13 mouse cellular contexts compared by ENCODE assay signal in genomic region chr5:74200481-74200880, GRCm38 (mm10). TPM values are rescaled to one million over a fixed set of nuclear protein-coding genes. Genes with fewer than 3 reads are reported as not detected.
A peak's percentile ranks its signal among the peaks of the same experiment; 100 is the strongest.
DNase-seq lines count a peak whose midpoint lies in the region; ATAC-seq and TF ChIP-seq lines count a peak whose summit lies in the region.
"Had no signal": no experiment of that assay in that cellular context is flagged by ENCODE, and none has a peak within 500 bp of the region (broad histone marks: within the 10 kb centered on the region; RNA-seq: fewer than 3 reads in every experiment).

No protein-coding gene starts in this region.

- TF ChIP-seq POLR2A in CH12.LX (IDR thresholded peaks at IDR 0.05; ENCODE audit: low read depth, low read length), result no peak

- H3K27me3 ChIP-seq in heart, postnatal 0 days (ENCODE audit: control insufficient read depth, insufficient read depth, low read length), result no peaks in the 10 kb centered on the region
- H3K27me3 ChIP-seq in heart, embryonic 11.5 days (ENCODE audit: control insufficient read depth, insufficient read depth, low read length), result no peaks in the 10 kb centered on the region
- no peaks in the 10 kb centered on the region for H3K27me3 ChIP-seq in CH12.LX (replicated peaks)
- no peaks in the 10 kb centered on the region for H3K27me3 ChIP-seq in hindbrain, embryonic 11.5 days (ENCODE audit: control insufficient read depth, insufficient read depth, low read length)
- H3K27me3 ChIP-seq in stomach, postnatal 0 days (ENCODE audit: control insufficient read depth, insufficient read depth, low read length), result no peaks in the 10 kb centered on the region
- H3K27me3 ChIP-seq: hindbrain, embryonic 12.5 days; midbrain, embryonic 15.5 days had no signal

- no peak overlapping the region for H3K9ac ChIP-seq in heart, postnatal 0 days (replicated peaks; ENCODE audit: low read depth, low read length)
- H3K9ac ChIP-seq in heart, embryonic 11.5 days (ENCODE audit: low read depth, low read length), result no peak overlapping the region
- H3K9ac ChIP-seq in CH12.LX (ENCODE audit: insufficient read depth, low read depth), result no peak overlapping the region
- no peak overlapping the region for H3K9ac ChIP-seq in hindbrain, embryonic 11.5 days (ENCODE audit: low read depth, low read length)
- H3K9ac ChIP-seq in stomach, postnatal 0 days (ENCODE audit: low read length), result no peak overlapping the region
- H3K9ac ChIP-seq: forebrain, postnatal 0 days; hindbrain, embryonic 12.5 days; liver, embryonic 14.5 days; midbrain, embryonic 15.5 days had no signal

- in situ Hi-C loops in CH12.LX (cut with MboI; ENCODE audit: low pct_ligation_motif_present, low pct_unique_long_range_greater_than_20kb, low sequenced_read_pairs), result no loop called here

- no peak overlapping the region for H3K4me3 ChIP-seq in heart, postnatal 0 days (ENCODE audit: low read depth, low read length)
- H3K4me3 ChIP-seq in heart, embryonic 11.5 days (ENCODE audit: low read depth, low read length), result no peak overlapping the region
- H3K4me3 ChIP-seq in CH12.LX (replicated peaks in 1 of 3; ENCODE audit: low read depth in 2 of 3, low read length in 2 of 3, poor library complexity in 1 of 3), result no peak overlapping the region
- H3K4me3 ChIP-seq in hindbrain, embryonic 11.5 days (ENCODE audit: low read depth, low read length), result no peak overlapping the region
- no peak overlapping the region for H3K4me3 ChIP-seq in stomach, postnatal 0 days (ENCODE audit: low read depth, low read length)
- H3K4me3 ChIP-seq: hindbrain, embryonic 12.5 days; midbrain, embryonic 15.5 days had no signal

- no peaks in the 10 kb centered on the region for H3K79me2 ChIP-seq in CH12.LX (replicated peaks; ENCODE audit: control insufficient read depth, extremely low read depth, insufficient read depth, poor library complexity, severe bottlenecking)

- H3K4me2 ChIP-seq in heart, postnatal 0 days (ENCODE audit: low read depth, low read length), result no peak overlapping the region
- H3K4me2 ChIP-seq in heart, embryonic 11.5 days, result no peak overlapping the region
- H3K4me2 ChIP-seq in CH12.LX (ENCODE audit: insufficient read depth, low read depth, poor library complexity, severe bottlenecking), result no peak overlapping the region
- no peak overlapping the region for H3K4me2 ChIP-seq in hindbrain, embryonic 11.5 days (replicated peaks; ENCODE audit: low read depth, low read length)
- H3K4me2 ChIP-seq in stomach, postnatal 0 days (replicated peaks; ENCODE audit: low read depth), result no peak overlapping the region
- H3K4me2 ChIP-seq: hindbrain, embryonic 12.5 days; midbrain, embryonic 15.5 days had no signal

- 58% methylated on average over 8 of the region's 8 CpGs for WGBS in heart, postnatal 0 days
- WGBS in heart, embryonic 11.5 days (ENCODE audit: insufficient replicate concordance), result 56% methylated on average over 8 of the region's 8 CpGs
- 80% methylated on average over 8 of the region's 8 CpGs for WGBS in hindbrain, embryonic 11.5 days
- 77% methylated on average over 8 of the region's 8 CpGs for WGBS in stomach, postnatal 0 days

- H3K36me3 ChIP-seq in heart, postnatal 0 days (replicated peaks; ENCODE audit: control insufficient read depth, insufficient read depth, low read length), result peaks cover 28% of the 10 kb centered on the region
- H3K36me3 ChIP-seq in heart, embryonic 11.5 days (ENCODE audit: control insufficient read depth, insufficient read depth, low read length), result peaks cover 13% of the 10 kb centered on the region
- peaks cover 0 to 26% of the 10 kb centered on the region in 2 experiments for H3K36me3 ChIP-seq in CH12.LX (replicated peaks in 1 of 2; ENCODE audit: control insufficient read depth in 1 of 2, insufficient read depth in 1 of 2, low read length in 1 of 2)
- peaks cover 9% of the 10 kb centered on the region; the same call in 1 of the 2 replicates for H3K36me3 ChIP-seq in hindbrain, embryonic 11.5 days (ENCODE audit: control insufficient read depth, insufficient read depth, low read length)
- peaks cover 16% of the 10 kb centered on the region; the same call in 1 of the 2 replicates for H3K36me3 ChIP-seq in stomach, postnatal 0 days (ENCODE audit: control insufficient read depth, insufficient read depth, low read length)
- H3K36me3 ChIP-seq: midbrain, embryonic 15.5 days had no signal

- peaks cover 38% of the 10 kb centered on the region for H3K4me1 ChIP-seq in heart, postnatal 0 days (ENCODE audit: control insufficient read depth, insufficient read depth)
- peaks cover 54% of the 10 kb centered on the region for H3K4me1 ChIP-seq in heart, embryonic 11.5 days (ENCODE audit: control insufficient read depth, insufficient read depth, low read length)
- H3K4me1 ChIP-seq in CH12.LX (ENCODE audit: control insufficient read depth in 1 of 2, insufficient read depth in 2 of 2), result peaks cover 8 to 43% of the 10 kb centered on the region in 2 experiments
- 0 out of 2 replicates have a peak, but pooled peaks cover 2% of the 10 kb centered on the region for H3K4me1 ChIP-seq in hindbrain, embryonic 11.5 days (replicated peaks; ENCODE audit: control insufficient read depth, insufficient read depth, low read length)
- peaks cover 4% of the 10 kb centered on the region; the same call in 1 of the 2 replicates for H3K4me1 ChIP-seq in stomach, postnatal 0 days (replicated peaks; ENCODE audit: control insufficient read depth, insufficient read depth)

- H3K27ac ChIP-seq in heart, postnatal 0 days (ENCODE audit: low read depth), result peak overlapping the region; percentile 2; the same call in 1 of the 2 replicates
- H3K27ac ChIP-seq in heart, embryonic 11.5 days (ENCODE audit: low read depth, low read length), result no peak overlapping the region
- H3K27ac ChIP-seq in CH12.LX (ENCODE audit: insufficient read depth, low read depth), result no peak overlapping the region
- H3K27ac ChIP-seq in hindbrain, embryonic 11.5 days (ENCODE audit: low read depth, low read length), result no peak overlapping the region
- no peak overlapping the region for H3K27ac ChIP-seq in stomach, postnatal 0 days (replicated peaks)
- H3K27ac ChIP-seq: liver, embryonic 14.5 days; midbrain, embryonic 15.5 days had no signal

- ATAC-seq in heart, postnatal 0 days (ENCODE audit: insufficient read depth, low read depth), result peak; percentile 33; the same call in 1 of the 2 replicates
- ATAC-seq in heart, embryonic 11.5 days (replicated peaks; ENCODE audit: insufficient number of reproducible peaks, low FRiP score, low TSS enrichment), result no peak
- no peak for ATAC-seq in hindbrain, embryonic 11.5 days (ENCODE audit: low FRiP score)
- ATAC-seq in erythroblast, adult 5-6 weeks (replicated peaks; ENCODE audit: low FRiP score, poor library complexity, severe bottlenecking), result no peak
- no peak for ATAC-seq in stomach, postnatal 0 days (ENCODE audit: low FRiP score, low TSS enrichment)
- ATAC-seq: forebrain, postnatal 0 days; midbrain, embryonic 15.5 days had no signal

- no peak for DNase-seq in heart, postnatal 0 days (ENCODE audit: low spot score)
- peak; percentile 56 for DNase-seq in CH12.LX (ENCODE audit: extremely low read depth)
- peak; percentile 71 for DNase-seq in induced T-regulatory cell, adult 2 months (ENCODE audit: low read depth)
- DNase-seq in thymus, adult 18-20 months, result peak; percentile 22 to 47
- DNase-seq in hindbrain, embryonic 11.5 days (ENCODE audit: low spot score), result no peak
- DNase-seq in stomach, postnatal 0 days (ENCODE audit: low spot score), result no peak
- DNase-seq: forebrain, postnatal 0 days; spleen, adult 18-20 months had no signal

- TF ChIP-seq EP300 in heart, postnatal 0 days (IDR thresholded peaks at IDR 0.05; ENCODE audit: low read depth), result no peak
- no peak for TF ChIP-seq EP300 in CH12.LX (IDR thresholded peaks at IDR 0.05; ENCODE audit: low read length)
- no peak for TF ChIP-seq EP300 in stomach, postnatal 0 days (optimal IDR thresholded peaks at IDR 0.05)

- dilution Hi-C loops in CH12.LX (cut with MboI; ENCODE audit: extremely low pct_ligation_motif_present, extremely low pct_unique_long_range_greater_than_20kb, low sequenced_read_pairs), result no loop called here

- no peak for TF ChIP-seq RAD21 in CH12.LX (IDR thresholded peaks at IDR 0.05; ENCODE audit: low read depth, low read length)

- 0 out of 2 replicates have a peak, but pooled peaks cover 5% of the 10 kb centered on the region for H3K9me3 ChIP-seq in heart, postnatal 0 days (replicated peaks; ENCODE audit: control insufficient read depth, low read length)
- H3K9me3 ChIP-seq in heart, embryonic 11.5 days (replicated peaks; ENCODE audit: control insufficient read depth, low read length), result no peaks in the 10 kb centered on the region; the same call in 1 of the 2 replicates
- H3K9me3 ChIP-seq in CH12.LX (replicated peaks; ENCODE audit: low read length), result peaks cover 2% of the 10 kb centered on the region
- no peaks in the 10 kb centered on the region for H3K9me3 ChIP-seq in hindbrain, embryonic 11.5 days (ENCODE audit: control insufficient read depth, low read length)
- H3K9me3 ChIP-seq in stomach, postnatal 0 days (ENCODE audit: control insufficient read depth, low read length), result no peaks in the 10 kb centered on the region
- H3K9me3 ChIP-seq: midbrain, embryonic 15.5 days had no signal

- TF ChIP-seq CTCF in heart, postnatal 0 days (IDR thresholded peaks at IDR 0.05; ENCODE audit: low read depth), result 0 out of 2 replicates have a peak, but pooled peaks have one; percentile 0
- no peak for TF ChIP-seq CTCF in CH12.LX (conservative IDR thresholded peaks at IDR 0.05 in 1 of 2, IDR thresholded peaks at IDR 0.05 in 1 of 2; ENCODE audit: low read depth in 2 of 2, low read length in 2 of 2)
- TF ChIP-seq CTCF in stomach, postnatal 0 days (IDR thresholded peaks at IDR 0.05; ENCODE audit: low read depth), result no peak

TF ChIP-seq in CH12.LX, 34 proteins besides CTCF, POLR2A, EP300 and RAD21 (continues in another document):
- no peak for TF ChIP-seq RCOR1 (conservative IDR thresholded peaks at IDR 0.05; ENCODE audit: low read depth, low read length)
- TF ChIP-seq MYC (IDR thresholded peaks at IDR 0.05; ENCODE audit: low read depth, low read length), result no peak
- no peak for TF ChIP-seq ZMIZ1 (IDR thresholded peaks at IDR 0.05; ENCODE audit: low read depth, low read length)
- TF ChIP-seq MAX (IDR thresholded peaks at IDR 0.05; ENCODE audit: low read length), result no peak
- no peak for TF ChIP-seq MAFK (IDR thresholded peaks at IDR 0.05; ENCODE audit: insufficient replicate concordance, low read length)

RNA-seq across cellular contexts. Expression of gene Rasl11b, which starts 5.4 kb away (rescaled TPM):
- total RNA-seq in heart, postnatal 0 days (2014; rRNA removed; ENCODE audit: low replicate concordance), result 22.8 and 24.5 TPM in 2 replicates
- 61.9 and 67.8 TPM in 2 replicates for polyA plus RNA-seq in heart, postnatal 0 days (2015; fragmentation: Nextera tagmentation; extraction: Ambion mirVana)
- 75.9 and 87.0 TPM in 2 replicates for polyA plus RNA-seq in heart, embryonic 11.5 days (2014; fragmentation: Nextera tagmentation; extraction: Ambion mirVana)
- 0.21 and 0.25 TPM in 2 replicates for total RNA-seq in CH12.LX (2012; rRNA removed)
- 0.34 and 0.60 TPM in 2 replicates for total RNA-seq in CH12.LX (2014; rRNA removed)
- polyA plus RNA-seq in CH12.LX (2012; ENCODE audit: insufficient read length, low read depth), result 2.7 and 2.9 TPM in 2 replicates
- 30.1 and 33.4 TPM in 2 replicates for polyA plus RNA-seq in hindbrain, embryonic 11.5 days (2014; fragmentation: Nextera tagmentation; extraction: Ambion mirVana)
- total RNA-seq in erythroblast, adult 5-6 weeks (2015; ENCODE audit: low replicate concordance), result 0.58 and 0.63 TPM in 2 replicates
- total RNA-seq in erythroblast, adult 5-6 weeks (2017; ENCODE audit: low replicate concordance), result 0.70 TPM in 1 of 2 replicates, not detected in the other
- polyA plus RNA-seq in stomach, postnatal 0 days (2015; fragmentation: Nextera tagmentation; extraction: Ambion mirVana), result 33.6 and 45.0 TPM in 2 replicates

Comparison
In these comparisons a context has a peak if more than half of its experiments do, and no peak if none do; other contexts are left out.
1. DNase-seq: peak in CH12.LX (single experiment), induced T-regulatory cell, adult 2 months (single experiment) and thymus, adult 18-20 months (2 of 2); none in heart, postnatal 0 days (single experiment), hindbrain, embryonic 11.5 days (single experiment) and stomach, postnatal 0 days (single experiment).